Mouse (Mus musculus) myocyte (in vitro differentiated cells): ENCODE results near the gene Tmem128.

Experiments used
- CEBPB ChIP-seq: IDR thresholded peaks from 2 replicates; pipeline ENCODE4 v1.6.1; 2011; ENCODE audit warnings: mild to moderate bottlenecking, moderate library complexity; ENCODE audit not compliant: poor library complexity, insufficient read depth, severe bottlenecking
- MAX ChIP-seq: IDR thresholded peaks from one replicate; pipeline ENCODE4 v1.6.1; 2011; ENCODE audit warnings: low read depth, mild to moderate bottlenecking, control low read depth
- MYOD1 ChIP-seq, 3 experiments: IDR thresholded peaks; one replicate each; pipeline ENCODE4 v1.6.1; 2011; ENCODE audit warnings: control low read depth in 2 of 3, low read depth in 2 of 3, mild to moderate bottlenecking in 2 of 3, moderate library complexity in 1 of 3; ENCODE audit not compliant: insufficient read length in 2 of 3, control insufficient read depth in 1 of 3
- MYOG ChIP-seq, 3 experiments: IDR thresholded peaks; one replicate each; pipeline ENCODE4 v1.6.1; 2011; ENCODE audit warnings: control low read depth in 2 of 3, low read depth in 2 of 3, mild to moderate bottlenecking in 2 of 3; ENCODE audit not compliant: insufficient read length in 2 of 3, control insufficient read depth in 1 of 3, insufficient read depth in 1 of 3
- POLR2A ChIP-seq: IDR thresholded peaks from one replicate; pipeline ENCODE4 v1.6.1; 2011; ENCODE audit warnings: low read depth, mild to moderate bottlenecking, control low read depth, moderate library complexity; ENCODE audit not compliant: insufficient read length
- POLR2AphosphoS2 ChIP-seq: IDR thresholded peaks from one replicate; pipeline ENCODE4 v1.6.1; 2011; ENCODE audit warnings: low read depth, control low read depth; ENCODE audit not compliant: insufficient read length
- REST ChIP-seq: IDR thresholded peaks from one replicate; pipeline ENCODE4 v1.6.1; 2011; ENCODE audit warnings: mild to moderate bottlenecking, control low read depth, moderate library complexity; ENCODE audit not compliant: insufficient read depth, insufficient read length
- TCF12 ChIP-seq: IDR thresholded peaks from one replicate; pipeline ENCODE4 v1.6.1; 2011; ENCODE audit warnings: mild to moderate bottlenecking, control low read depth; ENCODE audit not compliant: poor library complexity, insufficient read depth, severe bottlenecking
- TCF3 ChIP-seq: IDR thresholded peaks from one replicate; pipeline ENCODE4 v1.6.1; 2011; ENCODE audit warnings: low read depth, control low read depth; ENCODE audit not compliant: insufficient read length
- USF1 ChIP-seq: IDR thresholded peaks from one replicate; pipeline ENCODE4 v1.6.1; 2011; ENCODE audit warnings: low read depth, mild to moderate bottlenecking, control low read depth, moderate library complexity

- TF ChIP-seq POLR2A (no peak), USF1 (no peak), POLR2AphosphoS2 (no peak), CEBPB (no peak), MYOG (IDR thresholded peaks at IDR 0.05; ENCODE audit: control insufficient read depth in 1 of 3, insufficient read depth in 1 of 3, insufficient read length in 2 of 3, low read depth in 2 of 3) (no peak), REST (no peak), TCF3 (no peak), MAX (no peak), TCF12 (no peak), MYOD1 (IDR thresholded peaks at IDR 0.05; ENCODE audit: control insufficient read depth in 1 of 3, insufficient read length in 2 of 3, low read depth in 2 of 3) (no peak)
These were observed 3.4 kb upstream of the Tmem128 start for GRCm38 (mm10) chr5:38256551-38256950.
